Mouse (Mus musculus): Measurements from ENCODE around the gene E4f1.

- TF ChIP-seq CTCF (IDR thresholded peaks at IDR 0.05; ENCODE audit: extremely low read depth, insufficient read depth, low read length) (no peak), POLR2A (IDR thresholded peaks at IDR 0.05; ENCODE audit: extremely low read depth, insufficient read depth, low read length) (no peak)
These were observed 34.0 kb upstream of the E4f1 start for GRCm38 (mm10) chr17:24504085-24504484.

Data from cortical plate, adult 2 months (tissue).